Mouse (Mus musculus) regulatory T cell (primary cell): ENCODE measurements at regions not wholly inside any gene's neighbourhood (a gene's known extent, or its start where the extent isn't known, plus 50 kb on each side); places are given as distances from the start of the nearest gene placed in this dataset.
"Not testable (repeated sequence)": the region's sequence is repeated elsewhere in the genome, so short reads cannot be mapped to it uniquely, and the experiment has no call there.

Source experiments
- in situ Hi-C: fragments of 300-600 bp; cut with MboI, MseI; formaldehyde crosslinking; loops from one replicate; pipeline ENCODE4 v1.15.1; 2025; ENCODE audit warnings: high pct_unique_total_duplicates

DNA sequence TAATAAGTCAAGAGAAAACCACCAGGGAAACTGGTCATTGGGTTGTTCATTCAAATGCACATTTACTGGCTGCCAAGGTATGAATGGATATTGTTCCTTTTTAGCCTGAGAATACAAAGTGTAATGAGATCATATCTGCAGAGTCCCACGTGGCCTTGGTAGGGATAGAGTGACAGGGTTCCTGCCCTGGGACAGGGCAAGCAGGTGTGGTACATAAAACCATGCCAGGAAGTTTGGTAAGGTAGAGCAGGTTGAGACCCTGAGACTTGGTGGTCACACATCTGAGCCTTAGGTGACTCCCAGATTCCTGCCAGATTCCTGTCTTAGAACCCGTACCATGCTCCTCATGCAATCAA, 320.5 kb downstream of the Tm4sf1 start:
- in situ Hi-C loops: no loop called here

DNA sequence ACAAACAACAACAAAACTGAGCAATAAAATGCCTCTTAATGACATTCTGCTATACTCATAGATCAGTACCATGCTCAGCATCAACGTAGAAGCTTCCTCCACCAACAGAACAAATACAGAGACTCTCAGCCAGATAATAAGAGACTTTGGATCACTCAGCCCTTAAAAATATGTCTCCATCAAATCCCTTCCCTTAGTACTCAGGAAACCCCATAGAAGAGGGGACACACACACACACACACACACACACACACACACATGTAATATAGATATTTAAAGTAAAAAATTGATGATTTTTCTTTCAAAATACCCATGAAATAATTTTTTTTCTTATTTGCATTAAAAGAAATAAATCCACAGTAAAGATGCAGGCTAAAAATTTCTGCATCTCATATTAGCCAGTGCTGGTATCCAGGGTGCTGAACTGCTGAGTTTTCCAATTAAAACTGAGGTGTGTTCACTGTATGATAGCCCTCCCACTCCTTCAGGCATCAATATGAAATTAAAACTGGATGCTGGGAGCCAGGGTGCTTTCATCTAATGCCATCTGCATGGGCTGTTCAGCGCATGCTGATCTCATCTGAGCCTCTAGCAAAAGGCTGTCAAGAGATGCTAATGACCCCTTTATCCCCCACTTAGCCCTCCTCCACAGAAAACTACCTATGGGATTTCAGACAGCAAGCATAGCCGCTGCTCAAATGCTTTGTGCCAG, 321.0 kb downstream of the Tm4sf1 start:
- in situ Hi-C loops: no loop called here

DNA sequence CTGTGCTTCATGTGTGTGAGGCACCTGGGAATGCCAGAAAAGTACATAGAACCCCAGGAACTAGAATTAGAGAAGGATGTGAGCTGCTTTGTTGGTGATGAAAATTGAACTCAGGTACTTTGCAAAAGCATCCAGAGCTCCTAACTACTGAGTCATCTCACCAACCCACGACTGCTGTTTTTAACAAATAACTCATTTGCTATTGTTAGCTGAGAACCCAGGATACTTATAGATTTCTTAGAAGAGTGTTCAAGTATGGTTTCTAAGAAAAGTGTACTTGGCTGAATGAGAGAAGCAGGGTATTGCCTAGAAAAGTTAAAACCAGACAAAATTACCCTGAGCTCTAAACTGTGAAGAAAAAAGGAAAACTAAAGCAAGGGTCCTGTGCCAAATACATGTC, 335.8 kb downstream of the Tm4sf1 start:
- in situ Hi-C loops: no loop called here

DNA sequence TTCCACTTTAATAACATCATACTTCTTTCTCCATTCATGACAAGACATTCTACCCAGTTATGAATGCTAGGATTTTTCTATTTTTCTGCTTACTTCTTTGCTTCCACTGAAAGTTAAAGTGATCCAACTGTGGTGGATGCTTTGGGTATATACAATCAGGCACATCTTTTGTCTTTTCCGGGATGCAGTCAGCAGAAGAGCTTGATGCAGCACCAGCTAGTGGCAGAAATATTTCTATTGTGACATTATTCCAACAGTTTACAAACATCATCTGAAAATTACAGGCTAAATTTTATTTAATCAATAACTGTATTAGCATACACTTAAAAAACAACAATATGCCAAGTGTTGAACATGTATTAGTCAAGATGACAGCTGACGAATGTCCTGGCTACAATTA, 336.3 kb downstream of the Tm4sf1 start:
- in situ Hi-C loops: no loop called here

DNA sequence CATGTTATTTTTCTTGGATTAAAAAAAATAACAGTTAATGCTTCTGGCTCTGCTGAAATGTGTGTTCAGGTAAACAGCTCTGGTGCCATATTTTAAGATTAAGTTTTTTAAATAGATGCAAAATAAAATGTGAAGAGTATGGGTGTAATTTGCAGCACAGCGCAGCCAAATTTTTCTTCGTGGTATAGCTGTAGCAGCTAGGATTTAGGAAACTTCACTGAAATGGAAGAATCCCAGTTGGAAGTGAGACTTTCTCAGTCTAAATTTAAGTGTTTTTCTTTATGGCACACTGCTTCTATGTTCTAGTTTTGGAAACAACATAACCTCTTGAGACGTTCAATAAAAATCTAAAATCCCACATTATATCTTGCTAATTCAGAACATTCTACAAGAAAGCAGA, 337.6 kb downstream of the Tm4sf1 start:
- in situ Hi-C loops: no loop called here

DNA sequence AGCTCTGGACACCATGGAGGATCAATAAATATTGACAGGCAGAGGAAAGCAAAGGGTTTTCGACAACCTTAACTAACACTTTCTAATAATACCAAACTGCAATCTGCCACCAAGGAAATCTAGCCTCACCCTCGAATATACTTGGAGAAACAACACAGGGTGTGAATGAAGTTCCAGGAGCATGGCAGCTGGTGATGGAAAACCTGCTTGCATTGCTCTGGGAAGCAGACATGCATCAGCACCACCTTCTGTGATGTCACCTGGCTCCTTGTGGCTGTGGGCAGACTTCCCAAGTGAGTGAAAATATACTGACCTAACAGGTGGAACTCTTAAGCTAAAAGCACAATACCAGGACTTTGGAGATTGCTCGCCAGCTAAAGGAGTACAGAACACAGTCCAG, 338.5 kb downstream of the Tm4sf1 start:
- in situ Hi-C loops: no loop called here

DNA sequence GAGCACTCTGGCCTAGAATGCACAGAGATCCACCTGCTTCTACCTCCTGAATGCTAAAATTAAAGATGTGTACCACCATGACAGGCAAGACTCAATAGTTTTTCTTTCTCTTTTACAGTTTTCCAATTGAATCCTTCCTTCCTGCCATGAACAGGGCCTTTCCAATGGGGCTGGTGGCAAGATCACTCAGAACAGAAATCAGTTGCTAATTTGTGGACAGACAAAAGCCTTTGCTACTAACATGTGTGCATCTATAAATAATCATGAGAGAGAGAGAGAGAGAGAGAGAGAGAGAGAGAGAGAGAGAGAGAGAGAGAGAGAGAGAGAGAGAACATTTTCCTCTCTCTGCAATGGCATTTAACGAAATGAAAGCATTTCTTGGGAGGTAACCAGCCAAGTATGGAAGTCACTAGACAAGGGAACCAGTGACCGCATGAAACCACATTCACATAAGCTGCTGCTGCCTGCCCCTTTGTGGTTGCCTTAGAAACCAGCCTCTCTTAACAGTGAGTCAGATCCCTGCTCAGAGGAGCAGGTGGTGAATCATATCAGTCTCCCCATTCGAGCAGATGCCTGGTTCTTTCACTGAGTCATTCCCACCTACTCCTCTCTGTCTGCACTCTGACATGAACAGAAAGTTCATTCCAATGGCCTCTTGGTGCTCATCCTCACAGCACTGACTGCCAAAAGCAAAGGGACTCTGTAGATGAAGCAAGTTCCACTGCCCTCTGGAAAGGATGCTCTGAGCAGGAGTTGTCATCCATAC, 339.4 kb downstream of the Tm4sf1 start:
- in situ Hi-C loops: no loop called here

DNA sequence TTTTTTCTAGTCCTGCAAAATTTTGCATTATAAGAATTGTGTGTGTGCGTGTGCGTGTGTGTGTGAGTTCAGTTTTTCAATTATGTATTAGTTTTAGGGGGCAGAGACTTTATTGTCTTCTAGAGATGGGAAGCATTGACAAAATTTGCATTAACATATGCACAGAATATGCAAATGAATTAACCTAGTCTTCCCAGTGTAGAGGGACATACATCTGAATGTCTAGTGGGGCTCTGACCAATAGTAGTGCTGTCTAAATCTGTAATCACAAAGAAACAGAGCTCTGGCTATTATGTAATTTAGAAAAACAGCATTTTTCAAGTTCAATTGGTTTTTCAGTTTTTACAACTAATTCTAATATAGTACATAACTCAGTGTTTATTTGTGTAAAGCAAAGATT, 344.8 kb downstream of the Tm4sf1 start:
- in situ Hi-C loops: no loop called here

DNA sequence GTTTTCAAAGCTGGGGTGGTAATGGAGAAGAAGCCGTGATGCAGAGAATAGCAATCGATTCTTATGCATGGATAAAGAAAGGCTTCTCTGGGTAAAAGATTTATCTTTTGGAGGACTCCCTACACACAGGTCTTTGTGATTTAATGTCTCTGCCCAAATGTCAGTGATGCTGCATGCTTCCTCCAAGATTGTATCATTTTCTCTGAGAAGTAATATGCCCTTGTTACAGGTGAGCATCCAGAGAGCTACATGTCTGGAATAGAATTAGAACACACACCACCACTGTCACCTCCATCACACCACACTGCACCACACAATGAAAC, 346.0 kb downstream of the Tm4sf1 start:
- in situ Hi-C loops: no loop called here

DNA sequence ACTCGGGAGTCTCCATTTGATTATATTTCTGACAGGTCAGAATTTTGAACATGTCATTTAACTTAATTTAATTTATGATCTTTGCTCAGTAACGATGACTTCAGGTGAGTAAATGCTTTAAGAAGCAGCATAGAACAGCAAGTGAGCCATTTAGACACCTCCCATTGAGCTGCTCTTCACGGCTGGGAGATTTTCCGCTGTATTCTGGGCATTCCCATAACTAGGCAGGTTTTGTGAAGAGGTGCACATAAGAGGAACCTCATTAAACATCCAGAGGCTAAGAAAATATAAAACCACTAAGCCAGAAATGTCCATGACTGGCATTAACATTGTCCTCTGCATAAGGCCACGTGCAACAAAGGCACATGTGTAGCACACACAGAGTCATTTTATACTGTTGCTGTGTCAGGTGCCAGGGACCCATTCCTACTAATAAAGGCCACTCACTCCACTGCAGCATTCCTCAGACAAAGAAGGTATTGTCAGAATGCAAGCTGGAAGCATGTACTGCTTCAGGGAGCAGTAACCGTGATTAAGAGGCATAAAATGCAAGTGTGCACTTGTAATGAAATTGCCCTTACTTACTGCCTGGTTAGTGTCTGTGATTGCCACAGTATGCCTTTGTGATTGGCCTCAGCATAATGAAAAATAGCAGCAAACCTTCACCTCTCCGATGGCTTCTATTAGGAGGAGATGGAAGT, 346.5 kb downstream of the Tm4sf1 start:
- in situ Hi-C loops: no loop called here

DNA sequence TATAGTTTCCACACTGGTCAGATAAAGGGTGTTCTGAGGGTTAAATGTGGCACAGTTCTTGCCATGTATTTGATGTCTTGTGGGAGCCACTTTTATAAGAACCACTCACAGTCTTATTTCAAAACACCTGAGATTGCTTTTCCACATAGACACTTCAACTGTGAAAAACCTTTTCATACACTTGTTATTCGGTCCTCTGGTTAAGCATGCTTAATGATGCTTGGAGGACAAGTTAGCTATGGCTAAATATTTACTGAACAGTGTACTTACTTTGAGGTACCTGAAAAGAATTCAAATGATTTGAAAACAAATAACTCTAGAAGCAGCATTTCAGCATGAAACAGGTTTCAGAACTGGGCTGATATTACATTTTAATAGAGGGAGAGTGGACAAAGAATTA, 359.2 kb downstream of the Tm4sf1 start:
- in situ Hi-C loops: not testable (repeated sequence)

DNA sequence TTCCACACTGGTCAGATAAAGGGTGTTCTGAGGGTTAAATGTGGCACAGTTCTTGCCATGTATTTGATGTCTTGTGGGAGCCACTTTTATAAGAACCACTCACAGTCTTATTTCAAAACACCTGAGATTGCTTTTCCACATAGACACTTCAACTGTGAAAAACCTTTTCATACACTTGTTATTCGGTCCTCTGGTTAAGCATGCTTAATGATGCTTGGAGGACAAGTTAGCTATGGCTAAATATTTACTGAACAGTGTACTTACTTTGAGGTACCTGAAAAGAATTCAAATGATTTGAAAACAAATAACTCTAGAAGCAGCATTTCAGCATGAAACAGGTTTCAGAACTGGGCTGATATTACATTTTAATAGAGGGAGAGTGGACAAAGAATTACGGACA, 372.8 kb downstream of the Tm4sf1 start:
- in situ Hi-C loops: not testable (repeated sequence)

DNA sequence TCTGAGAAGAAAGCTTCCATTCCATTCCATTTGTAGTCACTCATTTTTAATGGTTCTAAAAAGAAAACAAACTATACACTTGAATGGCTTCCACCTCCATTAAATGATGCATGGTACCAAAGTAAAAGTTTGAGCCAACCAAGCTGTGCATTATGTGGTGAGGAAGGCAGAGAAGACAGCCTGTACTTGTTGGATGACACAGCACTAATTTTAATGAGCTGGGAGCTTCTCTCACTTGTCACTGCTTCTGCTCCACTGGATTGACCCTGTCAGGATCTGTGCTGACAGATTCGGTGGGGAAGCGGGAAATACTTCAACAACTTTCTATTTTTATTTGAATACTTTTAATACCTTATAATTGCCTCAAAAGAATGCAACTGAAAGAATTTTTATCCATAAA, 403.3 kb downstream of the Tm4sf1 start:
- in situ Hi-C loops: no loop called here

DNA sequence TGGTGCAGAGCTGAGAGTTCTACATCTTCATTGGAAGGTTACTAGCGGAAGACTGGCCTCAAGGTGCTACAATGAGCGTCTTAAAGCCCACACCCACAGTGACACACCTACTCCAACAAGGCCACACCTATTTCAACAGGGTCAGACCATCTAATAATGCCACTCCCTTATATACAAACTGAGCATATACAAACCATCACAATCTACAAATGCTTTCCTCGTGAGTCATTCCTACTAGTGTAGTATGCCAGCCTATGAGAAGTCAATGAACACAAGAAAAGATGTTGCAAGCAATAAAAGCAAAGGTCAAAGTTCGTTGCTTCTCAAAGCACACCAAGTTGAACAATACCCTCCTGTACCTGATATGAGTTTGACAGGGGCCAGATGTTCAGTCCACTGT, 424.7 kb downstream of the Tm4sf1 start:
- in situ Hi-C loops: no loop called here

DNA sequence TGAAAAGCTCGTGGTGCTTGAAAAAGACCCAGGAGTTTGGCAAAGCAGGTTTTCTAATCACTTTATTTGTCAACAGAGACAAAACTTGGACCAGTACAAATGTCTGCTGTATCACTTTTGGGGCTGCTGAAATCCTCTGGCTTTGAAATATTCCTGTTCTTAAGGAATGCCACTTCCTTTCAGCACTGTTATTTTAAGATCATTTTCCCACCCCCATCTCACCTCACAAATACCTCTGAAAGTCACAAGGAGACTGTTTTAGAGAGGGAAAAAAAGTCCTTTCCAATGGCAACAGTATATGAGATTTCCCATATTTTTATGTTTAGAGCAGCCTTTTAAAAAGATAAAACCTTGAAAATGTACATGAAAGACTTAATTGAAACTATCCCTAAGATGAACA, 438.2 kb downstream of the Tm4sf1 start:
- in situ Hi-C loops: no loop called here

DNA sequence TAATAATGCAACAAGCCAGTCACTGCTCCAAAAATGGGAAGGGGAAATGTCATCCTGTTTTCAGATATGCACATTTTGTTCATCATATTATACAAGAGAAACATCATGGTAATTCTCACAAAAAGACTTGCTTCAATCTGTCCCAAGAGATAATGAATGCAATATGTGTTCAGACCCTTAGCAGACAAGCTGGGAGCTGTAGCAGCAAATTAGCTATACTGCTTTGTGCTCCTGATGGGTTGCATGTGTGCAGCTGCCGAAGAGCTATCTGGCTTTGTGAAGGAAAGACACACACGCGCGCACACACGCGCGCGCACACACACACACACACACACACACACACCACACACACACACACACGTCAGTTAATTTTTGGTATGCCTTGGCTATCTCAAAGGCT, 441.9 kb downstream of the Tm4sf1 start:
- in situ Hi-C loops: no loop called here

DNA sequence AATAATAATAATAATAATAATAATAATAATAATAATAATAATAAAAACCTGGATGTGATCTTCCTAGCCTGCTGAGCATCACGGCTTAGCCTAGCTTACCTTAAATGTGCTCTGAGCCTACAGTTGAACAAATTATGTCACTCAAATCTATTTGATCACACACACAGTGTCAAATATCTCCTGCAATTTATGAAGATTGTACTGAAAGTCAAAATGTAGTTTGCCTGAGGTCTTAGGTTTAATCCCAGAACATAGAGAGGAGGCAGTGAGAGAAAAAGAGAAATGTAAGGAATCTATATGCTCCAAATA, 456.4 kb downstream of the Tm4sf1 start:
- in situ Hi-C loops: no loop called here

DNA sequence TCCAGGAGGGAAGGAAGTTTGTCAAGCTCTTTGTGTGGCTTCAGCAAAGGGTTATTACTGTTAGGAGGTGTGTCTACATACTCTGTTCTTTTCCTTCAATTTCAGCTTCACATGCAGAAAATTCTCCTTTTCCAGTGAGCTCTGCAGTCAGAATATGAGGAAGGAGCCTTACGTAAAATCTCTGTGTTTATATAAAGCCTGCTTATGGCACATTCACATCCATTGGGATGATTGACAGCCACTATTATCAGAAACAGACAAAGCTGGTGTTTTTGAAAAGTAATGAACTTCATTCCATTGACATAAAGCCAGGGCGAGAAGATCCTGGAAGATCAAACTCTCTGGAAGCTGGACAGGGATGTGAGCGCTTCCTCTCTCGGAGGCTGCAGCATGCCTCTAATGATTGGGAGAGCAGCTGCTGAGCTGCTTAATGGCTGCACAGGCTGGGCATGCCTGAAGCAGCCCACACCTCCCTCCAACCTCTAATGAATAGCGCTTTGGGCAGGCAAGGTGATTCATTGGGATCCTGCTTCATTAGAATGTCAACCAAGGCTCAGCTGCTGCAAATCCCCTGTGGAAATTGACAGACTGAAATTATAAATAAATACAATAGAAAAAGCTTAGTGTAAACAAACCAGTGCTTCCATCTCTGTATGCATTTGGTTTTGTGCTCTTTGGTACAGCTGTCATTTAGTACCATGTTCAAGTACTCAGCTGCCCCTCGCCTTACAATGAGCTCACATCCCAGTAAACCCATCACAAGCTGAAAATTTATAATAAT, 456.9 kb downstream of the Tm4sf1 start:
- in situ Hi-C loops: no loop called here

DNA sequence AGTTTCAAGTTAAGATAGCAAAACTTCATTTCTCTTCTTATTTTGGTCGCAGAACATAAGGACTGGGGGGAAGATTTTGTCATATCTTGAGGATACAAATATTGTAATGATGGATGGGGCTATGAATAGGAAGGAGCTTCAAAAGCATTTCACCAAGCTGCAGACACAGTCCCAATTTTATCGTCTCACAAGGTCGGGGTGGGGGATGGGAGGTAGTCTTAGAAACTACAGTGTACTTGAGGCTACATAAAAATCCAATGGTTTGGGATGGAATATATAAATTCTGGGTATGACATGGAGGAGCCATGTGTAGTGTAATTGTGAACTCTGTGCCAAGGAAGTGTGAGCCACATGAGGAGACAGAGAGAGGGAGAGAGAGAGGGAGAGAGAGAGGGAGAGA, 464.6 kb downstream of the Tm4sf1 start:
- in situ Hi-C loops: loop anchor here (10.0 kb wide), 1 partner anchor 668 kb away; no protein-coding TSS in a partner anchor

DNA sequence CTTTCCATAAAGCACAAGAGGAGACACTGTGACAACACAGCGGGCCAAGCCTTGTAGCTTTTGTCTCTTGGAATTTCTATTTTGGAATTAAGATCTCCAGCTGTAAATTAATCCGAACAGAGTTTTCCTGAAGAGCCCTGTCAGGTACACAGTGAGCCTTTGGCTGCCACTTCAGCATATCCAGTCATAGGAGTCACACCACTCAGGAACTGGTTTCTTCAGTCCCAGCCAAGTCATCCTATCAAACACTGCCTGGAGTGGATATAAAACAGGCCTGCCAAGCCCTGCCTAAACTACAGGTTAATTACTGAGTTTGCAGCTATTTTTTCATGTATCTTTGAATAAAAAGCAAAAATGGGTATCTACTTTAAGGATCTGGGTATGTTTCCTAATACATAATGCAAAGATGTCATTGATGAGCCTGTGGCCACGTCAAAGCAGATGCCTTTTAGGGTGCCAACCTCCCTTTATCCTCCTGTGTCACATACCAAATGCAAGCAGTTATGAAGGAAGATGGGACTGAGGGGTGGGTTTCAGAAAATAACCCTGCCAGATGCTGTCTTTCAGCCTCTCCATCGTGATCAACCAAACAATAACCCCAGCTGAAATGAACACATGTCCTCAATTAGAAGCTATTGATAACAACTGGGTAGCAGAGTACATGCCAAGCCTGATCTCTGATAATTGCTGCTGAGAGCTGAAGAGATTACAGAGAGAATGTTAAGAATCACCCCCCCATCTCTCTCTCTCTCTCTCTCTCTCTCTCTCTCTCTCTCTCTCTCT, 471.3 kb downstream of the Tm4sf1 start:
- in situ Hi-C loops: loop anchor here (10.0 kb wide), 1 partner anchor 674 kb away; no protein-coding TSS in a partner anchor

DNA sequence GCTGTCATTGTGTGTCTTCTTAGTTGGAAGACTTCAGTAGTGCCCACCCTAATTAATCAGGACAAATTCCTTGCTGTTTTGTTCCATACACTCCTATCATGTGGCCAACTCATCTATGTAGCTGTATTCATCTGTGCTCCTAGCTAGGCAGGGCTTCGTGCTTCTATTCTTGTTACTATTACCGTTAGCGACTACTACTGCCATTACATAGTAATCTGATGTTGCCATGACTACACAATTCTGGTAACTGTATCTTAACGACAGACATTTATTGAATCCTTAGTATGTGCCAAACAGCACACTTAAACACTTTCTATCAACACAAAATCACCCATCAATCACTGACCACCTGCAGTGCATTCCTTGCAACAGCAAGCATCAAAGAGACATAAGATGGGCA, 477.6 kb downstream of the Tm4sf1 start:
- in situ Hi-C loops: no loop called here
